Mouse (Mus musculus) megakaryocyte, embryonic 14.5 days (primary cell): ENCODE data around the gene 1700028P14Rik. TPM values are rescaled to one million over a fixed set of nuclear protein-coding genes. Genes with fewer than 3 reads are reported as not detected.
A peak's percentile ranks its signal among the peaks of the same experiment; 100 is the strongest.
"Not testable (repeated sequence)": the region's sequence is repeated elsewhere in the genome, so short reads cannot be mapped to it uniquely, and the experiment has no call there.

ENCODE experiments used
- H3K27me3 ChIP-seq: replicated peaks from 2 replicates; pipeline ENCODE3; 2012; ENCODE audit warnings: inconsistent platforms
- H3K36me3 ChIP-seq: replicated peaks from 2 replicates; pipeline ENCODE3; 2012; ENCODE audit warnings: low read length, inconsistent platforms, mixed read lengths
- H3K4me1 ChIP-seq: 2 replicates; pipeline ENCODE4 v1.6.1; 2012; ENCODE audit warnings: inconsistent platforms
- H3K4me3 ChIP-seq: replicated peaks from 2 replicates; pipeline ENCODE3; 2012; ENCODE audit warnings: moderate library complexity, mild to moderate bottlenecking, inconsistent platforms
- H3K9me3 ChIP-seq: 2 replicates; pipeline ENCODE4 v1.6.1; 2012; ENCODE audit warnings: inconsistent platforms
- FLI1 ChIP-seq: IDR thresholded peaks from 2 replicates; pipeline ENCODE4 v1.6.1; 2012; ENCODE audit warnings: low read length, inconsistent platforms, mixed read lengths
- GATA1 ChIP-seq: IDR thresholded peaks from 3 replicates; pipeline ENCODE4 v1.6.1; 2012; ENCODE audit warnings: mixed read lengths, low read length, inconsistent platforms, borderline replicate concordance
- polyA plus RNA-seq: library from polyadenylated mRNA; stranded (reverse); fragments of >175 nt; gene quantifications from 2 replicates; pipeline ENCODE4 v1.2.3, GENCODE M21; 2012; ENCODE audit warnings: low replicate concordance; ENCODE audit not compliant: insufficient read depth

1700028P14Rik gene
- not detected in 2 replicates for polyA plus RNA-seq

DNA sequence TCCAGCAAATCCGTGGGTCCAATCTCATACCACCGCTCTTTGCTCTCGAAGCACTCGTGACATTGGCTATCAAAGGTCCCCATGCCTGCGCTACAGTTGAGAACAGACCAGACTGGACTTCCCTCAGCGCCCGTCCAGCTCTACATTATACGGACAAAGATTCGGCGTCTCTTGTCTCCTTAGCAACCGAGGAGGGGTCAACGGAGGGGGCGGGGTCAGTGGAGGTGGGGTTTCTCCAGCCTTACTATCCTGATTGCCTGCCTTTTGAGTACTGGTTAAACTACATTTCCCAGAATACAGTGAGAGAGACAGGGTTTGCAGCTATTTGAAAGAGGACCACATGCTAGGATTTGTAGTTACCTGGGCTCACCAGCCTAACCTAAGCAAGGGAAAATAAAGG is at the start of gene 1700028P14Rik:
TSS of gene 1700028P14Rik (minus strand) at position 169 of the 400 bp plus-strand sequence.
- Histone ChIP-seq H3K4me3 (no peak within 1 kb of the TSS), H3K9me3 (no peaks in the 10 kb centered on the region), H3K36me3 (no peaks in the 10 kb centered on the region), H3K4me1 (no peaks in the 10 kb centered on the region), H3K27me3 (peaks cover 9% of the 10 kb centered on the region)
- no peak for TF ChIP-seq FLI1

DNA sequence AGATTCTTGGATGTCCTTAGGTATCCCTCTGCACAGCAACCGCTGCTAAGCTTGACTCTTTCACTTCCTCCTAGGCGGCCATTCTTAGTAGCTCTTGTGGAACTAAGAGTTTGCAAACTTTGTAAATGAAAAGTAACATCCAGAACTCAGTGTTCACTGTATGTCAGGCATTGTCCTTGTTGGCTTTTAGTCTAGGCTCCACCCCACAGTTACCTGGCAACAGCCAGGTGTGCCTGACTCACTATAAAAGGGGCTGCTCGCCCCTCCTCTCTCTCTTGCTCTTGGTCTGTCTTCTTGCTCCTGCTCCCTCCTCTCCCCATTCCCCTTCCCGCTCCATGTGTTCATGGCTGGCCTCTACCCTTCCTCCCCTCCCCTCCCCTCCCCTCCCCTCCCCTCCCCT is 46.5 kb upstream of the 1700028P14Rik start:
- Histone ChIP-seq H3K36me3 (peaks cover 88% of the 10 kb centered on the region), H3K9me3 (no peaks in the 10 kb centered on the region), H3K4me1 (peaks cover 12% of the 10 kb centered on the region; the same call in 1 of the 2 replicates), H3K4me3 (no peak overlapping the region), H3K27me3 (no peaks in the 10 kb centered on the region)
- TF ChIP-seq FLI1 (no peak), GATA1 (no peak)

DNA sequence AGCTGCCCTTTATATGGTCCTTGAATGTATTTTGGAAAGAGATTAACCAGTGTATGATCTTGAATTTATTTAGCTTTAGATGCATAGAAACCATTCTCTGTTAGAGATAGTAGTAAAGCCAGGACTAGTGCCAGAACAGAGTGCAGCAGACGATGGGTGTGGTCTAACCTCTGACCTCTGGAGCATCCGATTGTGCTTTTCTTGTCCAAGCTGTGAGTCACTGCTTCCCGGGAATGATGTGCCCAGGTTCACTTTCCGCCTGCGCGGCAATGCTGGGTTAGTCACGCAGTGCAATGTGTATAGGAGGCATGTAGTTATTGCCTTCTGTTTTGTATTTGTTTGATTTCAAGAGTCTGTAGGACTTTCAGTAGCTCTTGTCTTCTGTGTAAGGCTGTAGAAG is 45.8 kb upstream of the 1700028P14Rik start:
- Histone ChIP-seq H3K9me3 (no peaks in the 10 kb centered on the region), H3K4me1 (peaks cover 12% of the 10 kb centered on the region; the same call in 1 of the 2 replicates), H3K27me3 (no peaks in the 10 kb centered on the region), H3K36me3 (peaks cover 87% of the 10 kb centered on the region), H3K4me3 (no peak overlapping the region)
- TF ChIP-seq GATA1 (no peak), FLI1 (no peak)

DNA sequence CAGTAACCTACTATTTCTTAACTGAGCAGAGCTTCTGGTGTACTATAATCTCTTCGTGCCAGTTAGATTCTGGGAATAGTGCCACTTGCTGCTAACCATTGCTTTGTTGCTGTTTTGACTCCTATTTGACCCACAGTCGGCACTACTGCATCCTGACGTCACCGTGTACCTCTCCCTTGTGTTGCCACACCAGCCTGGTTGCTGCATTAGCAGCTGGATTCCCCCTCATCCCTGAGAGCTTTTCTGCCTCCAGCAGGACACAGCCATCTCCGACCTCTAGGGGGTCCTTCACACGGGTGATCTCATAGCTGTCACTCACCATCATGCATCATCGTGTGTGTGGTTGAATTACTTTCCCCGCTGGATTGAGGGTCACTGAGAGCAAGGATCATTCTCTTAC is 45.2 kb upstream of the 1700028P14Rik start:
- TF ChIP-seq GATA1, result no peak
- no peak for TF ChIP-seq FLI1
- peaks cover 82% of the 10 kb centered on the region for H3K36me3 ChIP-seq
- H3K27me3 ChIP-seq, result no peaks in the 10 kb centered on the region

DNA sequence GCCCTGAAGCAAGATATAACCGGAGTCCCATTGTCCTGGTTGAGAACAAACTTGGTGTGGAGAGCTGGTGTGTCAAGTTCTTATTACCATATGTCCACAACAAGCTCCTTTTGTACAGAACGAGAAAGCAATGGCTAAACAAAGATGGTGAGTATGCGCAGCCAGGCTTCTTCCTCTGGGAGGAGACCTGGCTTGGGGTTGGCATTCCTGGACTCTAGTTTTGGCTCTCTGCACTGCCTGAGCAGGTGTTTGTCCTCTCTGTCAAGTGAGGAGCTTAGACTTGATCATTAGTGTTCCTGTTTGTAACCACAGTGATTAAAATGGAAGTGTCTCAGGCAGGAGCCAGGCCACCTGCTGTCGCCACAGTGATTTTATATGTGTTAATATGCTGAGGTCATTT is 41.7 kb upstream of the 1700028P14Rik start:
- TF ChIP-seq GATA1, result no peak
- TF ChIP-seq FLI1, result no peak
- Histone ChIP-seq H3K36me3 (peaks cover 52% of the 10 kb centered on the region), H3K4me3 (no peak overlapping the region), H3K27me3 (no peaks in the 10 kb centered on the region), H3K4me1 (peaks cover 22% of the 10 kb centered on the region), H3K9me3 (no peaks in the 10 kb centered on the region)

More for the DNA sequence above, 45.2 kb upstream of the 1700028P14Rik start:
- Histone ChIP-seq H3K4me1 (peaks cover 12% of the 10 kb centered on the region; the same call in 1 of the 2 replicates), H3K9me3 (no peaks in the 10 kb centered on the region), H3K4me3 (no peak overlapping the region)

DNA sequence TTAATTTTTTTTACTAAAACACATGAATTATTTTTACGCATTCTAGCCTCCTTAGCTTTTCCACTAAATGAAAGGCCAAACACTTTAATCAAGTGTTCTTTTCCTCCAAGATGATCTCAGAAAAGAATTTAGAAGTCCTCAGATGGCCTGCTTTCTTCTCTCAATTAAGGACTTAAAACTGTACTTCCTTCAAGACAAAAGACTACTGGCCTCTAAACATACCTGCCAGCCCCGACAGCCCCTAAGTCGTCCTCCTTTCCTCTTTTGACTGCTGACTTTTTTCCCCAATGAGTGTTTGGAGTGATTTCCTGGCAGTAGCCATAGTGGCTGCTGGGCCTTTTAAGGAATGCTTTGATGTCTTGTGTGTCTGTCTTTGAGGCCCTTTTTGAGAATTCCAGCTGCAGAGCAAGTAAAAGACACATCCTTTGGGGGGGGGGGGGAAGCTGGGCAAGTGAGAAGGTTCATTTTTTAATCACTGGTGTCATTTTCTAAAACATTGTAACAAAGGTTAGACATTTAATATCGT is 35.9 kb upstream of the 1700028P14Rik start:
- peaks cover 32% of the 10 kb centered on the region; the same call in 1 of the 2 replicates for H3K4me1 ChIP-seq
- no peaks in the 10 kb centered on the region for H3K27me3 ChIP-seq
- no peaks in the 10 kb centered on the region for H3K9me3 ChIP-seq
- peak overlapping the region; percentile 98 for H3K4me3 ChIP-seq
- H3K36me3 ChIP-seq, result no peaks in the 10 kb centered on the region
- TF ChIP-seq GATA1 (no peak), FLI1 (no peak)

DNA sequence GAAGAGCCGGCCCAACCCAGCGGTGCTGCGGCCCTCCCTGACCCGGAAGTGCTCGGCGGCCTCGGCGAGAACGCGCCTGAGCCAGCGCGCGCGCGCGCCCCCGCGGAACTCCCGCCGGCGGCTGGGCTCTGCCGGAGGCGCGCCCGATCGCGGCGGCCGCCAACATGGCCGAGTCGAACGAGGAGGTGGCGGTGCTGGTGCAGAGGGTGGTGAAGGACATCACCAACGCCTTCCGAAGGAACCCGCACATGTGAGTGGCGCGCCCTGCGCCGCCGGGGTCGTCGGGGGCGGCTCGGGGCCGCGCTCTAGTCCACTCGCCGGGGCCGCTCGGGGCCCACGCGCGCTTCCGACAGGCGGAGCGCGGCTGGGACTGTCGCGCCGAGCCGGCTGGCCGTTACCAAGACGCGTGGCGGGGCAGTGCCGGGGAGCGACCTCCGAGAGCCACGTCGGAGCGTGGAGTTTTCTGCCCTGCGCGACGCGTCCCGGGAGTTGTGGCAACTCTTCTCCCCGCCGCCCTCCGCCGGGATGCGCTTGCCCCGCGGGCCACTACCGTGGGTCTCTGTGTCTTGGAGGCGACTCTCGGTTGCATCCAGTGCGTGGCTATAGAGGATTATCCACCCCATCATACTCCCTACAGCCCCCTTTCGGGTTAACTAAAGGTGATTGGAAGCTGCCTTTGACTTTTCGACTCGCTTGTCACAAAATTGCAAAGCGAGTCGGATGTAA is 34.8 kb upstream of the 1700028P14Rik start, which contains the start of gene Ptar1:
TSS of gene Ptar1 (plus strand) at position 134 of the 726 bp plus-strand sequence.
- peak within 1 kb of the TSS; percentile 98 for H3K4me3 ChIP-seq
- no peak for TF ChIP-seq FLI1
- TF ChIP-seq GATA1, result no peak

DNA sequence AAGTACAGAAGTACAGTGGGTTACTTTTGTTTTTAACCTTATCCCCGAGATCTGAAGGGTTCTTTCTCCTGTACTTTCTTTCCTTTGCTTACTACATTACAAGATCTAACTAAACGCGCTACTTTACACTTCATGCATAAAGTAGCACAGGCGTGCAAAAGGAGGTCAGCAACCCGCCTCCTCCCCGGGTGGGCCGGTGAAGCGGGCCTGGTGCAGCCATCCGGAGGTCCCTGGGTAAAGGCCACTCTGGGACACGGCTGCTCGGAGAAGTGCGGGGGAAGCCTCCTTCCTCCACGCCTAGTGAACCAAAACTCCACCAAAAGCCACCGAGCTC is 34.3 kb upstream of the 1700028P14Rik start:
- Histone ChIP-seq H3K4me1 (peaks cover 25% of the 10 kb centered on the region; the same call in 1 of the 2 replicates), H3K27me3 (no peaks in the 10 kb centered on the region), H3K36me3 (no peaks in the 10 kb centered on the region), H3K9me3 (no peaks in the 10 kb centered on the region), H3K4me3 (peak overlapping the region; percentile 98)
- TF ChIP-seq GATA1 (no peak), FLI1 (no peak)

More for the DNA sequence above, 34.8 kb upstream of the 1700028P14Rik start, which contains the start of gene Ptar1:
- Histone ChIP-seq H3K9me3 (no peaks in the 10 kb centered on the region), H3K4me1 (peaks cover 30% of the 10 kb centered on the region; the same call in 1 of the 2 replicates), H3K36me3 (no peaks in the 10 kb centered on the region), H3K27me3 (no peaks in the 10 kb centered on the region)

DNA sequence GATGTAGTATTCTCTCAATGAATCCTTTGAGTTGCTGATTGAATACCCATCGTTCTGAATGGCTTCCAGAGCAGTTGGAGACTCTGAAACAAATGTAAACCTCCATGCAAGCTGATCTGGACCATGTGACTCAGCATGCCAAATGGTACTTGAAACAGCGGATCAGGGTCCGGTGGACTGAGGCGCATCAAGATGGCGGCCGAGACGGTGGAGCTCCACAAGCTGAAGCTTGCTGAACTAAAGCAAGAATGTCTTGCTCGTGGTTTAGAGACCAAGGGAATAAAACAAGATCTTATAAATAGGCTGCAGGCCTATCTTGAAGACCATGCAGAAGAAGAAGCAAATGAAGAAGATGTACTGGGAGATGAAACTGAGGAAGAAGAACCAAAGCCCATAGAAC is 23.0 kb upstream of the 1700028P14Rik start:
- H3K36me3 ChIP-seq, H3K27me3 ChIP-seq, H3K4me1 ChIP-seq, H3K4me3 ChIP-seq: not testable (repeated sequence)
- peaks cover 14% of the 10 kb centered on the region for H3K9me3 ChIP-seq

DNA sequence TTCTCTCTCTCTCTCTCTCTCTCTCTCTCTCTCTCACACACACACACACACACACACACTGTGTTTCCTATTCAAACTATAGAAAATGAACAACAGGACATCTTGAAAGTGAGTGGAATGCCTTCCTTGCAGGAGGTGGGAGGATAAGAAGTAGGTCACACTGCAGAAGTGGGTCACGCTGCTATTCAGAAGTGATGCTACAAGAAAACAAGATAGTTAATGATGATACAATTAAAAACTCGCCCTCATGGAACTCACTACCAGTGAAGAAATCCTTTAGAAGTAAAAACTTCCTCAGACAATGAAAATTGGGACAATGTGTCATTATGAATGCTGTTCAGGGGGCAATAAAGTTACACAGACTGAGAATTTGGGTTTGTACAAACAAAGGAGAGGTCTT is 20.4 kb upstream of the 1700028P14Rik start:
- Histone ChIP-seq H3K4me1 (no peaks in the 10 kb centered on the region), H3K27me3 (peaks cover 2% of the 10 kb centered on the region), H3K9me3 (peaks cover 10% of the 10 kb centered on the region), H3K36me3 (no peaks in the 10 kb centered on the region), H3K4me3 (no peak overlapping the region)
- TF ChIP-seq GATA1, result no peak
- TF ChIP-seq FLI1, result no peak
